Mouse (Mus musculus): ENCODE data around the gene Gm40193. TPM values are rescaled to one million over a fixed set of nuclear protein-coding genes. Genes with fewer than 3 reads are reported as not detected.

The Gm40193 gene
- polyA plus RNA-seq, 1 experiment = not detected

DNA sequence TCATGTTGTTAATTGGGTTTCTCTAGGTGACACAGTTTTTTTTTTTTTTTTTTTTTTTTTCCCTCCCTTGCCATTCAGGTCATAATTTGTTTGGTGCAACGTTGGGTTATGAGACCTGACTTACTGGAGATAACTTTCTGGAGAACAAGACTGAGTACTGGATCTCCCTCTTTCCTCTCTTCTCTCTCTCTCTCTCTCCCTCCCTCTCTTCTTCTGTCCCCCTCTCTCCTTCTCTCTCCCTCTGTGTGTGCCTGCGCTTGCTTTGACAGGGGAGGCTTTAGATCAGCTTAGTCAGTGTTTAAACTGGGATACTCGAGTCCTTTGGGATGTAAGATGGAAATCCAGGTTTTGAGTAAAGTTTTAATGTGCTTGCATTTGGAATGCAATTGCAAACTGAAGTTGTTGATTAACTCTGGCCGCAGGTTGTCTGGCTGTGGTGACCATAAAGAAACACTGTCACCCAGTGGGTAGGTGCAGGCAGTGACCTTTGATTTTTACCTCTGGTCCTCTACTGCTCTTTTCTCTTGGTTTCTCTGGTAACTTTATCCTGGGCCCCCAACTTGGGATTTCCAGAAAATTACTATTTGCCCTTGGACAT lies 31.6 kb upstream of the Gm40193 start:
- no peak overlapping the region for H3ac ChIP-seq (ENCODE audit: control insufficient read depth, insufficient read length, low read depth)
- H3K36me3 ChIP-seq (ENCODE audit: control insufficient read depth, insufficient read depth) = peaks cover 14% of the 10 kb centered on the region
- H3K27me3 ChIP-seq (ENCODE audit: control insufficient read depth, insufficient read depth, insufficient read length) = no peaks in the 10 kb centered on the region
- TF ChIP-seq FOSL1 (IDR thresholded peaks at IDR 0.05; ENCODE audit: insufficient read depth, low read length, poor library complexity, severe bottlenecking) = no peak
- TF ChIP-seq MYOD1 (IDR thresholded peaks at IDR 0.05; ENCODE audit: control insufficient read depth, insufficient read length, low read depth) = no peak
- TF ChIP-seq USF1 (IDR thresholded peaks at IDR 0.05; ENCODE audit: low read depth) = no peak
- no peak for TF ChIP-seq CEBPB (IDR thresholded peaks at IDR 0.05; ENCODE audit: low read depth)
- TF ChIP-seq CTCF (IDR thresholded peaks at IDR 0.05; ENCODE audit: control insufficient read depth, insufficient read depth, insufficient read length) = no peak
- no peak for TF ChIP-seq MAX (IDR thresholded peaks at IDR 0.05)
- peaks cover 57% of the 10 kb centered on the region for H3K79me3 ChIP-seq (ENCODE audit: low read depth)
- H3K79me2 ChIP-seq (ENCODE audit: control insufficient read depth, insufficient read depth) = peaks cover 66% of the 10 kb centered on the region
- H3K4me3 ChIP-seq (ENCODE audit: insufficient read depth, poor library complexity, severe bottlenecking) = peak overlapping the region; percentile 90

DNA sequence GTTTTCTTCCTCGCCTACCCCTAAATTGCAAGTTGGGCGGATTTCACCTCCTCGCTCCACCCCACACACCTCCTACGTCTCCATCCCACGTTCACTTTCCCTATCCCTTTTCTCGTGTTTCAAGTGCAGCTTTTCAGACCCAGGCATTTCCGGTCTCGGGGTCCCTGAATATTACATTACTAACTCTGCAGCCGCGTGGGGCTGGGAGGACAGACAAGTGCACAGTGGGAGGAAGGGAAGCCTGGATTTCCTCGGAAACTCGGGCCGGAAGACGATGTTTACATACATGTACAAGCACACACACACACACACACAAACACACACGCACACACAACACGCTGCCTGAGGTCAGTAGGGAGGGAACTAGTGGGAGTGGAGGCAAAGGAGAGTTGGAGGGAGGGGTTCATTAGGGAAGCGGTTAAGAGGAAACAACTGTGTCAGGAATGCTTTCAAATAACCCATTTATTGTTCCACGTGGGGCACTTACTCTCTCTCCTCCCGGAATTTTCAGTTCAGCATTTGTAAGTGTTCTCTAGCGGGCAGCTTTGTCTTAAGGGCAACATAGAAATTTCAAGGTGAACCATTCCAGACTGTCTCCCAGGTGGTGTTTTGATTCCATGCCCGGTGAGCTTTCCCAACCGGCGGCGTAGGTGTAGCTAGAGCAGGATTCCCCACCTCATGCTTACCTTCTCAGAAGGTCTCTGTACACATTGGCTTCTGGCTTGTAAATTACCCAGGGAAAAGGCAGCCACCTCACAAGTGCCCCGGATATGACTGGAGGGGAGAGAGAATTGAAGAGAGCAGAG lies 30.9 kb upstream of the Gm40193 start:
- peaks cover 51% of the 10 kb centered on the region for H3K79me3 ChIP-seq (ENCODE audit: low read depth)
- H3ac ChIP-seq (ENCODE audit: control insufficient read depth, insufficient read length, low read depth) = peak overlapping the region; percentile 80
- H3K79me2 ChIP-seq (ENCODE audit: control insufficient read depth, insufficient read depth) = peaks cover 59% of the 10 kb centered on the region
- H3K27me3 ChIP-seq (ENCODE audit: control insufficient read depth, insufficient read depth, insufficient read length) = no peaks in the 10 kb centered on the region
- peaks cover 13% of the 10 kb centered on the region for H3K36me3 ChIP-seq (ENCODE audit: control insufficient read depth, insufficient read depth)
- no peak for TF ChIP-seq USF1 (IDR thresholded peaks at IDR 0.05; ENCODE audit: low read depth)
- no peak for TF ChIP-seq FOSL1 (IDR thresholded peaks at IDR 0.05; ENCODE audit: insufficient read depth, low read length, poor library complexity, severe bottlenecking)
- TF ChIP-seq CTCF (IDR thresholded peaks at IDR 0.05; ENCODE audit: control insufficient read depth, insufficient read depth, insufficient read length) = no peak
- TF ChIP-seq MYOD1 (IDR thresholded peaks at IDR 0.05; ENCODE audit: control insufficient read depth, insufficient read length, low read depth) = no peak
- no peak for TF ChIP-seq MYOG (IDR thresholded peaks at IDR 0.05; ENCODE audit: control insufficient read depth, extremely low read depth, insufficient read length)
- TF ChIP-seq CEBPB (IDR thresholded peaks at IDR 0.05; ENCODE audit: low read depth) = no peak
- no peak for TF ChIP-seq MAX (IDR thresholded peaks at IDR 0.05)
- peak overlapping the region; percentile 90 for H3K4me3 ChIP-seq (ENCODE audit: insufficient read depth, poor library complexity, severe bottlenecking)

DNA sequence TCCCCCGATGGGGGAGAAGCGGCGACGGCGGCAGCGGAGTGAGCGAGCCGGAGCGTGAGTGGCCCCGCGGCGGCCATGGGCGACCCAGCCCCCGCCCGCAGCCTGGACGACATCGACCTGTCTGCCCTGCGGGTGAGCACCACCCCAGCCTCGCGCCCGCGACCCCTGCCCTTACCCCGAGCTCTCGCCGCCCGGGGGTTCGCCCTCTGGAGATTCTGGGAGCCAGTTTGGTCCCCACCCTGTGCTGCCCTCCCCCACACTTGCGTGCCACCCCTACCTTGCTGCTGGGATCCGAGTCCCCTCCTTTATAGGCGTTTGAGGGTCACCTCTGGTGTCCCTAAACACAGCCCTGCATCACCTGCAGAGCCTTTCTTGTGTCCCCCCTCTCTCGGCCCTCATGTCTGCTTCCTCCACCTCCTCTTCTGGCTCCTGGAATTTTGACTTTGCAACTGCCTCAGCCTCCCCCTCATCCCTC lies 30.3 kb upstream of the Gm40193 start:
- Histone ChIP-seq H3K79me2 (ENCODE audit: control insufficient read depth, insufficient read depth) (peaks cover 52% of the 10 kb centered on the region), H3K4me3 (ENCODE audit: insufficient read depth, poor library complexity, severe bottlenecking) (peak overlapping the region; percentile 90), H3K79me3 (ENCODE audit: low read depth) (peaks cover 48% of the 10 kb centered on the region), H3ac (ENCODE audit: control insufficient read depth, insufficient read length, low read depth) (peak overlapping the region; percentile 80), H3K36me3 (ENCODE audit: control insufficient read depth, insufficient read depth) (peaks cover 8% of the 10 kb centered on the region), H3K27me3 (ENCODE audit: control insufficient read depth, insufficient read depth, insufficient read length) (no peaks in the 10 kb centered on the region)
- TF ChIP-seq MYOD1 (IDR thresholded peaks at IDR 0.05; ENCODE audit: control insufficient read depth, insufficient read length, low read depth) (no peak), USF1 (IDR thresholded peaks at IDR 0.05; ENCODE audit: low read depth) (no peak), CEBPB (IDR thresholded peaks at IDR 0.05; ENCODE audit: low read depth) (no peak), FOSL1 (IDR thresholded peaks at IDR 0.05; ENCODE audit: insufficient read depth, low read length, poor library complexity, severe bottlenecking) (no peak), MAX (IDR thresholded peaks at IDR 0.05) (no peak), CTCF (IDR thresholded peaks at IDR 0.05; ENCODE audit: control insufficient read depth, insufficient read depth, insufficient read length) (no peak), MYOG (IDR thresholded peaks at IDR 0.05; ENCODE audit: control insufficient read depth, extremely low read depth, insufficient read length) (no peak)

DNA sequence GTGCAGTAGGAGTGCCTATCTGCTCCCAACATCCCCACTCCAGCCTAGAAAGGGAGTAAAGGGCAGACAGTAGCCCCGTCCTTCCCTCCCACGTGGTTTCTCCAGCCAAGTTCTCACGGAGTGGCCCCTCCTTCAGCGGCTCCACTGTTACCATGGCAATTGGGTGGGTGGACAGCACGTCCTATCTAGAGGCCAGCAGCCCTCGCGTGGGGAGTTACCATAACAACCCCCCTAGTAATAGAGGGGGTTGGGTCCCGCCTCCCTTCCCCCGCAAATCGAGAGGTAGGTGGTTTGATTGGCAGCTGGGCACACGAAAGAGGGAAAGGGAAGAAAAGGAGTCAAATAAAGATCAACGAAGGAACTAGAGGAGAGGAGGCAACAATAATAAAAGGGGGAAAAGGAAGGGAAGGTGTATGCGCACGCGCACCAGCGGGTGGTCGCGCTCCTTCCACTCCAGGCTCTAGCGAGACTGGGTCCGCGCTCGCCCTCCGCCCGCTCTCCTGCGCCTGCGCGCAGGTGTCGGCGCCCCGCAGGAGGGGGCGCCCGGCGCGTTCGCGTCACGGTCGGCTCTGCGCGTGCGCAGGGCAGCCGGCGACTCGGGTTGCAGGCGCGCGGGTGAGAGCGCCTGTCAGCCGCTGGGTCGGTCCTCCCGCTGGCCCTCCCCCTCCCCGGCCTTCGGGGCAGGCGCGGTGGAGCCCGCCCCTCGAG lies 29.7 kb upstream of the Gm40193 start, which contains the start of gene Mink1:
TSS of gene Mink1 (plus strand) at position 595 of the 708 bp plus-strand sequence.
- TF ChIP-seq CEBPB (IDR thresholded peaks at IDR 0.05; ENCODE audit: low read depth) (no peak), FOSL1 (IDR thresholded peaks at IDR 0.05; ENCODE audit: insufficient read depth, low read length, poor library complexity, severe bottlenecking) (no peak), USF1 (IDR thresholded peaks at IDR 0.05; ENCODE audit: low read depth) (peak; percentile 83), MYOG (IDR thresholded peaks at IDR 0.05; ENCODE audit: control insufficient read depth, extremely low read depth, insufficient read length) (no peak), CTCF (IDR thresholded peaks at IDR 0.05; ENCODE audit: control insufficient read depth, insufficient read depth, insufficient read length) (no peak), MAX (IDR thresholded peaks at IDR 0.05) (peak; percentile 61)
- H3K4me3 ChIP-seq (ENCODE audit: insufficient read depth, poor library complexity, severe bottlenecking) = peak within 1 kb of the TSS; percentile 90
- H3K79me3 ChIP-seq (ENCODE audit: low read depth) = peaks cover 42% of the 10 kb centered on the region
- H3ac ChIP-seq (ENCODE audit: control insufficient read depth, insufficient read length, low read depth) = peak within 1 kb of the TSS; percentile 80
- H3K27me3 ChIP-seq (ENCODE audit: control insufficient read depth, insufficient read depth, insufficient read length) = no peaks in the 10 kb centered on the region
- peaks cover 46% of the 10 kb centered on the region for H3K79me2 ChIP-seq (ENCODE audit: control insufficient read depth, insufficient read depth)
- H3K36me3 ChIP-seq (ENCODE audit: control insufficient read depth, insufficient read depth) = peaks cover 5% of the 10 kb centered on the region

DNA sequence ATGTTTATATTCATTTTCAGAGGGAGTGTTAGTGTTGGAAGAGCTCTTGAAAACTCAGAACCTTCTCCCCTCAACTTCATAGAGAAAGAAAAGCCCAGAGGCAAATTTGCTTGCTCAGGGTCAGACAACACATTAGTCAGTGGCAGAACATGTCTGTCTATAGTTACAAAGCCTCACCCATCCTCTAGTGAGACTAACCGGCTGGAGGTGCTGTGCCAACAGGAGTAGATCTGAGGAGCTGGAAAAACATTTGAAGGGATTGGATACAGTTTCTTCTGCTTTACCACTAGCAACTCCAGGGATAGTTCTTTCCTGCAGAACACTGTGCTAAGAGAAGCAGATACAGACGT lies 29.2 kb upstream of the Gm40193 start:
- Histone ChIP-seq H3K36me3 (ENCODE audit: control insufficient read depth, insufficient read depth) (peaks cover 8% of the 10 kb centered on the region), H3K79me3 (ENCODE audit: low read depth) (peaks cover 38% of the 10 kb centered on the region), H3K4me3 (ENCODE audit: insufficient read depth, poor library complexity, severe bottlenecking) (peak overlapping the region; percentile 90), H3K27me3 (ENCODE audit: control insufficient read depth, insufficient read depth, insufficient read length) (no peaks in the 10 kb centered on the region), H3K79me2 (ENCODE audit: control insufficient read depth, insufficient read depth) (peaks cover 41% of the 10 kb centered on the region), H3ac (ENCODE audit: control insufficient read depth, insufficient read length, low read depth) (peak overlapping the region; percentile 80)
- TF ChIP-seq CTCF (IDR thresholded peaks at IDR 0.05; ENCODE audit: control insufficient read depth, insufficient read depth, insufficient read length) (no peak), USF1 (IDR thresholded peaks at IDR 0.05; ENCODE audit: low read depth) (no peak), MAX (IDR thresholded peaks at IDR 0.05) (no peak), FOSL1 (IDR thresholded peaks at IDR 0.05; ENCODE audit: insufficient read depth, low read length, poor library complexity, severe bottlenecking) (no peak), CEBPB (IDR thresholded peaks at IDR 0.05; ENCODE audit: low read depth) (no peak), MYOG (IDR thresholded peaks at IDR 0.05; ENCODE audit: control insufficient read depth, extremely low read depth, insufficient read length) (no peak), MYOD1 (IDR thresholded peaks at IDR 0.05; ENCODE audit: control insufficient read depth, insufficient read length, low read depth) (no peak)
